Mouse (Mus musculus) right cerebral cortex, adult 2 months (tissue): ENCODE data around the gene Opa3.
"Not testable (repeated sequence)": the region's sequence is repeated elsewhere in the genome, so short reads cannot be mapped to it uniquely, and the experiment has no call there.

ENCODE experiments used
- DNase-seq, 2 experiments: peaks; one replicate each; pipeline ENCODE4 v3.0.0; 2021 to 2022; ENCODE audit warnings: low spot score in 2 of 2

Opa3 gene

GRCm38 (mm10) chr7:19279581-19280114 lies 51.5 kb downstream of the Opa3 start, which contains the start of gene Ppm1n:
Ppm1n (minus strand) TSS chr7:19280064.
- DNase-seq = no peak

- DNase-seq = not testable (repeated sequence)
Measured at GRCm38 (mm10) chr7:19281680-19282304, 53.7 kb downstream of the Opa3 start.

GRCm38 (mm10) chr7:19282385-19282784 lies 54.3 kb downstream of the Opa3 start, which contains the start of gene Rtn2:
Rtn2 (plus strand) TSS chr7:19282624.
- peak; percentile 73 to 77 for DNase-seq

- peak; percentile 33 to 58 for DNase-seq
Measured at GRCm38 (mm10) chr7:19282791-19283405, 54.8 kb downstream of the Opa3 start.

- DNase-seq = peak; percentile 47
Measured at GRCm38 (mm10) chr7:19283406-19283804, 55.3 kb downstream of the Opa3 start.

GRCm38 (mm10) chr7:19284763-19285162 lies 56.6 kb downstream of the Opa3 start:
- peak; percentile 66 to 71 for DNase-seq

- no peak for DNase-seq
Measured at GRCm38 (mm10) chr7:19290969-19291596, 62.9 kb downstream of the Opa3 start.

GRCm38 (mm10) chr7:19295503-19296185 lies 67.5 kb downstream of the Opa3 start:
- DNase-seq = peak; percentile 98 to 99

- no peak for DNase-seq
Measured at GRCm38 (mm10) chr7:19297034-19297433, 68.9 kb downstream of the Opa3 start.

GRCm38 (mm10) chr7:19297794-19298193 lies 69.7 kb downstream of the Opa3 start:
- no peak for DNase-seq

- DNase-seq = peak in 1 of 2 experiments; percentile 51
Measured at GRCm38 (mm10) chr7:19299194-19299593, 71.1 kb downstream of the Opa3 start.

- peak; percentile 77 to 85 for DNase-seq
Measured at GRCm38 (mm10) chr7:19300501-19301421, 72.6 kb downstream of the Opa3 start.

- DNase-seq = peak in 1 of 2 experiments; percentile 20
Measured at GRCm38 (mm10) chr7:19301461-19302263, 73.5 kb downstream of the Opa3 start.

- no peak for DNase-seq
Measured at GRCm38 (mm10) chr7:19302264-19303045, 74.3 kb downstream of the Opa3 start.

- no peak for DNase-seq
Measured at GRCm38 (mm10) chr7:19303046-19303305, 74.8 kb downstream of the Opa3 start.

- DNase-seq = peak; percentile 69 to 76
Measured at GRCm38 (mm10) chr7:19303770-19304169, 75.6 kb downstream of the Opa3 start.

- no peak for DNase-seq
Measured at GRCm38 (mm10) chr7:19304501-19305412, 76.6 kb downstream of the Opa3 start.

- DNase-seq = no peak
Measured at GRCm38 (mm10) chr7:19305413-19305735, 77.2 kb downstream of the Opa3 start.
